Mouse (Mus musculus) embryonic facial prominence, embryonic 10.5 days (tissue): ENCODE data around the gene Gucy2f. TPM values are rescaled to one million over a fixed set of nuclear protein-coding genes. Genes with fewer than 3 reads are reported as not detected.

ENCODE experiments used
- DNase-seq: peaks from one replicate; pipeline ENCODE4 v3.0.0-alpha.2; 2017; ENCODE audit warnings: low spot score
- H3K27ac ChIP-seq: fragments of 300-500 bp; sonication (generic); replicated peaks from 2 replicates; pipeline ENCODE4 v1.5.1; 2016; ENCODE audit warnings: mild to moderate bottlenecking
- H3K27me3 ChIP-seq: fragments of 300-500 bp; sonication (generic); replicated peaks from 2 replicates; pipeline ENCODE4 v1.6.1; 2016; ENCODE audit warnings: low read depth, mild to moderate bottlenecking; ENCODE audit not compliant: poor library complexity, severe bottlenecking
- H3K36me3 ChIP-seq: fragments of 300-500 bp; sonication (generic); replicated peaks from 2 replicates; pipeline ENCODE4 v1.6.1; 2016; ENCODE audit warnings: mild to moderate bottlenecking, moderate library complexity
- H3K4me1 ChIP-seq: fragments of 300-500 bp; sonication (generic); 2 replicates; pipeline ENCODE4 v1.6.1; 2016
- H3K4me3 ChIP-seq: fragments of 300-500 bp; sonication (generic); 2 replicates; pipeline ENCODE4 v1.5.1; 2016; ENCODE audit warnings: mild to moderate bottlenecking, moderate library complexity
- H3K9me3 ChIP-seq: fragments of 300-500 bp; sonication (generic); 2 replicates; pipeline ENCODE4 v1.6.1; 2016; ENCODE audit warnings: mild to moderate bottlenecking
- WGBS: fragments of 180-500 bp; shearing (Covaris S2); methylation state at CpG from one replicate; pipeline ENCODE4 v1.1.7; 2016; 5-methylcytosine and 5-hydroxymethylcytosine counted together
- polyA plus RNA-seq: library from polyadenylated mRNA; unstranded; fragments of >200 nt; fragmentation: Nextera tagmentation; extraction: Ambion mirVana; gene quantifications from 2 replicates; pipeline ENCODE4 v1.2.1, GENCODE M21; 2016

Gene Gucy2f
- polyA plus RNA-seq, 1 experiment from 2014 or later: not detected

DNA sequence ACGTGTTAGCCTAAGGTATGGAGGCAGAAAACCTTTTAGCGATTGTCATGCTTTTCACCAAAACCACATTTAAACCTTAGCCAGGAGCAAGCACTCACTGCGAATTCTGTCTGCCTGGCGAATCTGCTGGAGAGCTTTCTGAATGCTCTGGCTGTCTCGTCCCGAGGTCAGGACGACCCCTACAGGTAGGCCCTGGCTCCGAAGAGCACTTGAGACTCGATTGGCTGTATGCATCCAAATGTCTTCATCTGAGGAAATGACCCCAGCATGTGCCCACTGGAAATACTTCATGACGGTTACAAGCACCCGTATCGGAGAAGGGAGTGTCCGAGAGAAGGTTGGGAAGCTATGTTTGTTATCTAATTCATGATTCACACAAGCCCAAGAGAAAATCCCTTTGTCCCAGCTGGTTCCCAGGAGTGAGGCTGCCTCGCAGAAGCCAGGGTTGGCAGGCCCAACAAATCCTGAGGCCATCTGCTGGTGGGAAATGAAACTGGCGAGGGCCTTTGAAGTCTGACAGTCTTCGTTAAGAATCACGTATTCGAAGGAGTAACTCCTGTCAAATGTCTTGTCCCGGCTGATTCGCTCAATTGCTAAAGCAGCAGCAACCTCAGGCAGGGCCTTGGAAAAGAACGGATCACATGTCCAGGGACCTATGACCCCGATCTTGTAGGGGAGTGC is 7.6 kb downstream of the Gucy2f start:
- H3K27me3 ChIP-seq: peaks cover 79% of the 10 kb centered on the region
- WGBS: 28% methylated on average over 22 of the region's 22 CpGs
- H3K4me1 ChIP-seq: no peaks in the 10 kb centered on the region
- H3K4me3 ChIP-seq: no peak overlapping the region
- H3K27ac ChIP-seq: no peak overlapping the region
- no peaks in the 10 kb centered on the region for H3K36me3 ChIP-seq
- no peaks in the 10 kb centered on the region for H3K9me3 ChIP-seq
- DNase-seq: peak; percentile 62

GRCm38 (mm10) chrX:142182026-142182425 is 14.7 kb downstream of the Gucy2f start:
- H3K9me3 ChIP-seq: no peaks in the 10 kb centered on the region
- H3K4me3 ChIP-seq: no peak overlapping the region
- no peaks in the 10 kb centered on the region for H3K36me3 ChIP-seq
- H3K27me3 ChIP-seq: peaks cover 83% of the 10 kb centered on the region
- H3K27ac ChIP-seq: no peak overlapping the region
- no peaks in the 10 kb centered on the region for H3K4me1 ChIP-seq
- DNase-seq: no peak
- 76% methylated on average over 2 of the region's 2 CpGs for WGBS

DNA sequence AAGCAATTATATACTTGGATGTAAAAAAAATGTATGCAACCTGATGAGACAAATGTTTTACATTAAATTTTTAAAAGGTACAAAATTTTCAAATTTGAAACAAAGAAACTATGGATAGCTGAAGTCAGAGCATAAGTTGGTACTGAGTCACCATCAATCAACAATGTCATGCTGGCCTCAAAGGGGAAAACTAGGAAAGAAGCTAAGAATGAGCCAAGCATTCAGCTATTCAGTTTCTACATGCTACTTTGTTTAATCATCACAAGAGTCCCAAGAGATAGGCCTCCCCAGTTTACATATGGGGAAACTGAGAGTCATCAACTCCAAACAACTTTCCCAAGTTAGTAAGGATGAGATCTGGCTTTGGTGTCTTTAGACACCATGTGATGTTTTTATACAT is 19.8 kb downstream of the Gucy2f start:
- H3K27me3 ChIP-seq: peaks cover 85% of the 10 kb centered on the region

DNA sequence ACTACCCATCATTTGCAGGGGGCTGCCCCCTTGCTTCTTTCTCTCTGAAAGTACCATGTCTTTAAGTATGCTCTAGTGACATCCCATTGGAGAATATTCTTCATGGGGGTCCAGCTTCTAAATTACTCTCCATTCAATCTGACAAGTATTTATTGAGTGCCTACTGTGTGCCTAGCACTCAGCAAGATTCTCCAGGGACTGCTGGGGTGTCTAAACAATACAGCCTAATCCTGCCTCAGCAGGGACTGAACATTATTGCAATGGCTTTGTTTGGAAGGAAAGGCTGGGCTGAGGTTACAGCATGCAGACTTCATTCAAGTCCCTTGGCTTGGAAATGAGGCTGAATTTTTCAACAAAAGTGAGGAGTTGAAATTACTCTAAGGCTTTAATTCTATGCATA is 81.0 kb downstream of the Gucy2f start:
- peaks cover 91% of the 10 kb centered on the region for H3K27me3 ChIP-seq
- H3K4me1 ChIP-seq: no peaks in the 10 kb centered on the region
- no peak overlapping the region for H3K27ac ChIP-seq
- H3K4me3 ChIP-seq: no peak overlapping the region
- no peak for DNase-seq
- no peaks in the 10 kb centered on the region for H3K9me3 ChIP-seq
- no peaks in the 10 kb centered on the region for H3K36me3 ChIP-seq

More for the DNA sequence above, 19.8 kb downstream of the Gucy2f start:
- Histone ChIP-seq H3K4me3 (no peak overlapping the region), H3K36me3 (no peaks in the 10 kb centered on the region), H3K9me3 (no peaks in the 10 kb centered on the region), H3K4me1 (no peaks in the 10 kb centered on the region), H3K27ac (no peak overlapping the region)
- no peak for DNase-seq

DNA sequence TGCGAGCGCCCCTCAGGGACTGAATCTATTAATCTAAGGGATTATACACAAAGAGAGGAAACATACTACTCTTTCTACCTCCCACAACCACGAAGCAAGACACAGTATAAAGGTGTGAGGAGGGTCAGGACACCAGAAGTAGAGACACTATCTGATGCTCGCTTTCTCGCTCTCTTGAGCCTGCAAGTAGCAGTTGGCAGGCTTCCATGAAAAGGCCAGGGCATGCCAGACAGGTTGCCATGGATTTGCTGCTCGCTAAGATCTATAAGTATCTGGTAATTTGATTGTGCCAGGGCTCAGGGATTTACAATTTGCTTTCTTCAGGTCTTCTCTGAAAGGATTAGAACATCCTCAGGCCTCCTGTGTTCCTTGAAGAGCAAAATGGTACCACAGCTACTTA is 85.5 kb downstream of the Gucy2f start:
- H3K9me3 ChIP-seq: no peaks in the 10 kb centered on the region
- WGBS: 78% methylated on average over 6 of the region's 6 CpGs
- no peak for DNase-seq
- H3K4me1 ChIP-seq: no peaks in the 10 kb centered on the region
- no peak overlapping the region for H3K4me3 ChIP-seq
- H3K27me3 ChIP-seq: peaks cover 92% of the 10 kb centered on the region
- no peak overlapping the region for H3K27ac ChIP-seq
- H3K36me3 ChIP-seq: no peaks in the 10 kb centered on the region

GRCm38 (mm10) chrX:142096904-142097303 is 99.8 kb downstream of the Gucy2f start:
- peaks cover 90% of the 10 kb centered on the region for H3K27me3 ChIP-seq
- H3K4me3 ChIP-seq: no peak overlapping the region
- 49% methylated on average over 3 of the region's 3 CpGs for WGBS
- no peak for DNase-seq
- H3K4me1 ChIP-seq: no peaks in the 10 kb centered on the region
- H3K36me3 ChIP-seq: no peaks in the 10 kb centered on the region
- H3K9me3 ChIP-seq: no peaks in the 10 kb centered on the region
- no peak overlapping the region for H3K27ac ChIP-seq

DNA sequence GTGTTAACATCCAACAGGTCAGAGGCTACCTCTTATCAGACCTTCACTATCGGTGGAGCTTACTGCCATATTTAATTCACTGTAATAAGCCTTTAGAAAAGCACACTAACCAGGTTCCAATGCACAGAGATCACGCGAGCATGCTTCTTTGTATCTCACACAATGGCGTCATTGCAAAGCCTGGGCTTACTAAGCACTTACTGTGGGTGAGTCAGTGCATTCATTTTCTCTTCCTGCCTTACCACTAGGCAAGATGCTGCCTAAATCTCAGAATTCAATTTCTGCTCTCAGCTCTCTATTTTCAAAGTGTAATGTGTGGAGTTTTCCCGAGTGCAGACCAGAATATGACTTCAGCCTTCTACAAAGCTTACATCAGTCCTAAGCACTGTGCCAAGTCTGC is 101.2 kb downstream of the Gucy2f start:
- WGBS: 82% methylated on average over 5 of the region's 5 CpGs
- H3K27me3 ChIP-seq: peaks cover 91% of the 10 kb centered on the region
- no peak overlapping the region for H3K4me3 ChIP-seq
- no peak overlapping the region for H3K27ac ChIP-seq
- H3K36me3 ChIP-seq: no peaks in the 10 kb centered on the region
- H3K9me3 ChIP-seq: no peaks in the 10 kb centered on the region
- no peak for DNase-seq
- no peaks in the 10 kb centered on the region for H3K4me1 ChIP-seq

GRCm38 (mm10) chrX:142062585-142062984 is 134.1 kb downstream of the Gucy2f start:
- no peak overlapping the region for H3K27ac ChIP-seq
- 77% methylated on average over 3 of the region's 3 CpGs for WGBS
- no peak for DNase-seq
- H3K27me3 ChIP-seq: peaks cover 92% of the 10 kb centered on the region
- H3K4me1 ChIP-seq: no peaks in the 10 kb centered on the region
- no peaks in the 10 kb centered on the region for H3K36me3 ChIP-seq
- H3K4me3 ChIP-seq: no peak overlapping the region
- no peaks in the 10 kb centered on the region for H3K9me3 ChIP-seq

Other genes with a start within 250 kb of the Gucy2f start
- 7.6 and 9.2 TPM in 2 replicates for gene Nxt2, start 29.8 kb upstream of the Gucy2f start, polyA plus RNA-seq
- gene Kcne1l, start 109.4 kb upstream of the Gucy2f start, polyA plus RNA-seq: 14.8 and 15.3 TPM in 2 replicates
- 16.0 and 21.3 TPM in 2 replicates for gene Acsl4, start 193.6 kb upstream of the Gucy2f start, polyA plus RNA-seq